Mouse (Mus musculus) intestine, postnatal 0 days (tissue): ENCODE data around the gene Dnah17. TPM values are rescaled to one million over a fixed set of nuclear protein-coding genes. Genes with fewer than 3 reads are reported as not detected.

Source experiments
- ATAC-seq: fragments of 200-750 bp; cut with Nextera tagmentation; 2 replicates; pipeline ENCODE4 v1.8.0; 2017; ENCODE audit warnings: mild to moderate bottlenecking, moderate TSS enrichment, moderate library complexity
- H3K27ac ChIP-seq: fragments of 300-500 bp; sonication (generic); 2 replicates; pipeline ENCODE4 v1.5.1; 2014; ENCODE audit warnings: mild to moderate bottlenecking, low read depth, low read length, moderate library complexity
- H3K27me3 ChIP-seq: fragments of 300-500 bp; sonication (generic); replicated peaks from 2 replicates; pipeline ENCODE4 v1.6.1; 2014; ENCODE audit warnings: low read length, mixed read lengths; ENCODE audit not compliant: control insufficient read depth, insufficient read depth
- H3K36me3 ChIP-seq: fragments of 300-500 bp; sonication (generic); 2 replicates; pipeline ENCODE4 v1.6.1; 2014; ENCODE audit warnings: mild to moderate bottlenecking, moderate library complexity; ENCODE audit not compliant: control insufficient read depth, insufficient read depth
- H3K4me1 ChIP-seq: fragments of 300-500 bp; sonication (generic); replicated peaks from 2 replicates; pipeline ENCODE4 v1.6.1; 2014; ENCODE audit warnings: antibody characterized with exemption, low read length, mixed read lengths; ENCODE audit not compliant: control insufficient read depth, insufficient read depth
- H3K4me2 ChIP-seq: fragments of 300-500 bp; sonication (generic); replicated peaks from 2 replicates; pipeline ENCODE4 v1.6.1; 2014; ENCODE audit warnings: low read depth, mild to moderate bottlenecking, moderate library complexity
- H3K4me3 ChIP-seq: fragments of 300-500 bp; sonication (generic); 2 replicates; pipeline ENCODE4 v1.5.1; 2014; ENCODE audit warnings: low read depth, low read length
- H3K9ac ChIP-seq: fragments of 300-500 bp; sonication (generic); 2 replicates; pipeline ENCODE4 v1.6.1; 2014; ENCODE audit warnings: mild to moderate bottlenecking, low read depth, low read length
- H3K9me3 ChIP-seq: fragments of 300-500 bp; sonication (generic); 2 replicates; pipeline ENCODE4 v1.6.1; 2016; ENCODE audit warnings: mixed run types; ENCODE audit not compliant: control insufficient read depth
- CTCF ChIP-seq: sonication (generic); IDR thresholded peaks from 2 replicates; pipeline ENCODE4 v1.5.1; 2016; ENCODE audit warnings: low read depth, mild to moderate bottlenecking, control low read depth, antibody characterized with exemption, moderate library complexity
- WGBS: fragments of 180-500 bp; shearing (Covaris S2); extraction: QIAGEN DNeasy Blood & Tissue Kit; methylation state at CpG from one replicate; pipeline ENCODE4 v1.1.7; 2014; 5-methylcytosine and 5-hydroxymethylcytosine counted together
- polyA plus RNA-seq: library from polyadenylated mRNA; unstranded; fragments of >200 nt; fragmentation: Nextera tagmentation; extraction: Ambion mirVana; gene quantifications from 2 replicates; pipeline ENCODE4 v1.2.1, GENCODE M21; 2015

Gene Dnah17
- polyA plus RNA-seq, 1 experiment from 2014 or later = 0.03 TPM

GRCm38 (mm10) chr11:118136172-118136632, 5.8 kb upstream of the Dnah17 start:
- 65% methylated on average over 5 of the region's 5 CpGs for WGBS
- no peaks in the 10 kb centered on the region for H3K4me1 ChIP-seq
- H3K27ac ChIP-seq = no peak overlapping the region
- no peak for TF ChIP-seq CTCF
- H3K9me3 ChIP-seq = no peaks in the 10 kb centered on the region
- no peak overlapping the region for H3K9ac ChIP-seq
- no peaks in the 10 kb centered on the region for H3K36me3 ChIP-seq
- no peak overlapping the region for H3K4me2 ChIP-seq
- no peak overlapping the region for H3K4me3 ChIP-seq
- H3K27me3 ChIP-seq = no peaks in the 10 kb centered on the region
- ATAC-seq = no peak

- Histone ChIP-seq H3K4me1 (no peaks in the 10 kb centered on the region), H3K36me3 (no peaks in the 10 kb centered on the region), H3K9me3 (no peaks in the 10 kb centered on the region), H3K4me2 (no peak overlapping the region), H3K4me3 (no peak overlapping the region), H3K27me3 (no peaks in the 10 kb centered on the region), H3K9ac (no peak overlapping the region), H3K27ac (no peak overlapping the region)
- ATAC-seq = no peak
- no peak for TF ChIP-seq CTCF
- 47% methylated on average over 6 of the region's 6 CpGs for WGBS
Observed at GRCm38 (mm10) chr11:118135271-118135670, 4.8 kb upstream of the Dnah17 start.

- Histone ChIP-seq H3K9ac (no peak overlapping the region), H3K4me1 (no peaks in the 10 kb centered on the region), H3K9me3 (no peaks in the 10 kb centered on the region), H3K4me3 (no peak overlapping the region), H3K27ac (no peak overlapping the region), H3K4me2 (no peak overlapping the region), H3K36me3 (no peaks in the 10 kb centered on the region), H3K27me3 (no peaks in the 10 kb centered on the region)
- peak; percentile 44 for ATAC-seq
- no peak for TF ChIP-seq CTCF
- 32% methylated on average over 4 of the region's 4 CpGs for WGBS
Observed at GRCm38 (mm10) chr11:118133752-118134169, 3.3 kb upstream of the Dnah17 start.

GRCm38 (mm10) chr11:118133133-118133751, 2.8 kb upstream of the Dnah17 start:
- H3K4me1 ChIP-seq = no peaks in the 10 kb centered on the region
- peak; percentile 12; the same call in 1 of the 2 replicates for ATAC-seq
- H3K27ac ChIP-seq = no peak overlapping the region
- no peak overlapping the region for H3K9ac ChIP-seq
- no peaks in the 10 kb centered on the region for H3K9me3 ChIP-seq
- TF ChIP-seq CTCF = no peak
- no peak overlapping the region for H3K4me2 ChIP-seq
- no peaks in the 10 kb centered on the region for H3K36me3 ChIP-seq
- no peaks in the 10 kb centered on the region for H3K27me3 ChIP-seq
- no peak overlapping the region for H3K4me3 ChIP-seq
- WGBS = 57% methylated on average over 9 of the region's 9 CpGs

GRCm38 (mm10) chr11:118132136-118132535, 1.7 kb upstream of the Dnah17 start:
- Histone ChIP-seq H3K9me3 (no peaks in the 10 kb centered on the region), H3K27ac (no peak overlapping the region), H3K4me1 (no peaks in the 10 kb centered on the region), H3K4me2 (no peak overlapping the region), H3K36me3 (no peaks in the 10 kb centered on the region), H3K27me3 (no peaks in the 10 kb centered on the region), H3K9ac (no peak overlapping the region), H3K4me3 (no peak overlapping the region)
- no peak for ATAC-seq
- WGBS = 51% methylated on average over 8 of the region's 8 CpGs
- peak; percentile 41; the same call in 1 of the 2 replicates for TF ChIP-seq CTCF

- no peak for ATAC-seq
- WGBS = 83% methylated on average over 2 of the region's 2 CpGs
- no peak overlapping the region for H3K27ac ChIP-seq
- H3K27me3 ChIP-seq = no peaks in the 10 kb centered on the region
- no peaks in the 10 kb centered on the region for H3K4me1 ChIP-seq
- no peak overlapping the region for H3K9ac ChIP-seq
- H3K4me3 ChIP-seq = no peak overlapping the region
- H3K36me3 ChIP-seq = no peaks in the 10 kb centered on the region
- TF ChIP-seq CTCF = no peak
- no peak overlapping the region for H3K4me2 ChIP-seq
- no peaks in the 10 kb centered on the region for H3K9me3 ChIP-seq
Observed at GRCm38 (mm10) chr11:118129812-118130211, 622 bp downstream of the Dnah17 start.
